Mouse (Mus musculus) stomach, embryonic 15.5 days (tissue): Measurements from ENCODE around the gene Gm49510. TPM values are rescaled to one million over a fixed set of nuclear protein-coding genes. Genes with fewer than 3 reads are reported as not detected.

Experiments used
- ATAC-seq: fragments of 200-750 bp; cut with Nextera tagmentation; 2 replicates; pipeline ENCODE4 v1.8.0; 2017; ENCODE audit warnings: low read depth, moderate number of reproducible peaks, moderate TSS enrichment; ENCODE audit not compliant: insufficient read depth, low FRiP score
- H3K27ac ChIP-seq: fragments of 300-500 bp; sonication (generic); 2 replicates; pipeline ENCODE4 v1.5.1; 2015; ENCODE audit warnings: mild to moderate bottlenecking, inconsistent platforms
- H3K27me3 ChIP-seq: fragments of 300-500 bp; sonication (generic); replicated peaks from 2 replicates; pipeline ENCODE4 v1.6.1; 2015; ENCODE audit warnings: inconsistent platforms
- H3K36me3 ChIP-seq: fragments of 300-500 bp; sonication (generic); 2 replicates; pipeline ENCODE4 v1.6.1; 2015; ENCODE audit warnings: inconsistent platforms
- H3K4me1 ChIP-seq: fragments of 300-500 bp; sonication (generic); 2 replicates; pipeline ENCODE4 v1.6.1; 2015; ENCODE audit warnings: inconsistent platforms
- H3K4me2 ChIP-seq: fragments of 300-500 bp; sonication (generic); 2 replicates; pipeline ENCODE4 v1.6.1; 2015; ENCODE audit warnings: mild to moderate bottlenecking, inconsistent platforms
- H3K4me3 ChIP-seq: fragments of 300-500 bp; sonication (generic); replicated peaks from 2 replicates; pipeline ENCODE4 v1.5.1; 2015; ENCODE audit warnings: inconsistent platforms
- H3K9ac ChIP-seq: fragments of 300-500 bp; sonication (generic); 2 replicates; pipeline ENCODE4 v1.6.1; 2015; ENCODE audit warnings: inconsistent platforms
- H3K9me3 ChIP-seq: fragments of 300-500 bp; sonication (generic); 2 replicates; pipeline ENCODE4 v1.6.1; 2016; ENCODE audit warnings: inconsistent platforms
- WGBS: fragments of 180-500 bp; shearing (Covaris S2); methylation state at CpG from one replicate; pipeline ENCODE4 v1.1.7; 2015; 5-methylcytosine and 5-hydroxymethylcytosine counted together
- polyA plus RNA-seq: library from polyadenylated mRNA; unstranded; fragments of >200 nt; fragmentation: Nextera tagmentation; extraction: Ambion mirVana; gene quantifications from 2 replicates; pipeline ENCODE4 v1.2.1, GENCODE M21; 2015

The Gm49510 gene
- polyA plus RNA-seq: 0.42 and 0.52 TPM in 2 replicates

- H3K9me3 ChIP-seq: no peaks in the 10 kb centered on the region
- peaks cover 5% of the 10 kb centered on the region for H3K36me3 ChIP-seq
- H3K4me1 ChIP-seq: peaks cover 55% of the 10 kb centered on the region
Measured at GRCm38 (mm10) chr15:78899409-78899739, at the start of gene Gm49510. Gm49510 (plus strand) TSS chr15:78899667.

GRCm38 (mm10) chr15:78850059-78850824 lies 49.2 kb upstream of the Gm49510 start:
- Histone ChIP-seq H3K4me2 (no peak overlapping the region), H3K4me1 (peaks cover 39% of the 10 kb centered on the region)

More at GRCm38 (mm10) chr15:78899409-78899739, at the start of gene Gm49510:
- Histone ChIP-seq H3K27ac (peak within 1 kb of the TSS; percentile 84), H3K27me3 (no peaks in the 10 kb centered on the region), H3K9ac (peak within 1 kb of the TSS; percentile 84), H3K4me3 (peak within 1 kb of the TSS; percentile 86), H3K4me2 (peak within 1 kb of the TSS; percentile 83)
- ATAC-seq: no peak
- 2% methylated on average over 20 of the region's 20 CpGs for WGBS

GRCm38 (mm10) chr15:78850944-78851343 lies 48.5 kb upstream of the Gm49510 start:
- H3K9ac ChIP-seq: no peak overlapping the region
- H3K4me2 ChIP-seq: no peak overlapping the region
- no peaks in the 10 kb centered on the region for H3K9me3 ChIP-seq
- H3K4me3 ChIP-seq: no peak overlapping the region
- no peak for ATAC-seq
- H3K36me3 ChIP-seq: no peaks in the 10 kb centered on the region
- peak overlapping the region; percentile 91 for H3K27ac ChIP-seq
- 41% methylated on average over 6 of the region's 6 CpGs for WGBS
- H3K4me1 ChIP-seq: peaks cover 32% of the 10 kb centered on the region
- no peaks in the 10 kb centered on the region for H3K27me3 ChIP-seq

More at GRCm38 (mm10) chr15:78850059-78850824, 49.2 kb upstream of the Gm49510 start:
- H3K27ac ChIP-seq: peak overlapping the region; percentile 91
- no peaks in the 10 kb centered on the region for H3K9me3 ChIP-seq
- no peaks in the 10 kb centered on the region for H3K36me3 ChIP-seq
- 56% methylated on average over 14 of the region's 15 CpGs for WGBS
- ATAC-seq: peak; percentile 74
- H3K27me3 ChIP-seq: no peaks in the 10 kb centered on the region
- H3K4me3 ChIP-seq: no peak overlapping the region
- H3K9ac ChIP-seq: no peak overlapping the region

DNA sequence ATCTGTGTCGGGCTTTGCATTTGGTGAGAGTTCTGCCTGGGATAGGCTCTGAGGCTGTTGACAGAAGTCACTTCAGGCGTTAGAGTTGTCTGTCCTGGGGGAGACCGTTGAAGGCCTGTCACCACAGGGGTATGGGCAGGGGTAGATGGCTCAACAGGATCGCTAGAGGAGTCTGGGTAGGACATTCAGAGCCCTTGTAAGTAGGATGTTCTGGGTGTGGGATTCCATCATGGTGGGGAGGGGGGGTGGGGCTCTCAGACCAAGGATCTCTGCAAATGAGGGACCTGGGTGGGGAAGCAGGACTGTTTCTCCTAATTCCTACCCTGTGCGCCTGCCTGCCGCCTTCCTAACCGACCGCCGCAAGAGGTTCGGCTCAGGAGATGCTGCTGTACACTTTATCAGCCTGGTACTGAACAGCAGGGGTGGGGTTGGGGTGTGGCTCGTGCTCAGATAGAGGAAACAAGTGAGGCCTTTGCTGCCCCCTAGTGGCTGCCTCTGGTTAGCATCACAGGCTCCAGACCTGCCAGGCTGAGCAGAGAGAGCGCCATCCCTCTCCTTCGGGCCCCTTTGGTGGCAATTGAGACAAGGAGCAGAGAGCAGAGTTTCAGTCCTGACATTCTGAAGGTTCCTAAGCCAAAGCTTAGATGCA lies 47.8 kb upstream of the Gm49510 start:
- peak overlapping the region; percentile 24; the same call in 1 of the 2 replicates for H3K4me2 ChIP-seq
- no peaks in the 10 kb centered on the region for H3K27me3 ChIP-seq
- H3K36me3 ChIP-seq: no peaks in the 10 kb centered on the region
- peaks cover 28% of the 10 kb centered on the region for H3K4me1 ChIP-seq
- no peak overlapping the region for H3K9ac ChIP-seq
- ATAC-seq: peak; percentile 74
- WGBS: 8% methylated on average over 13 of the region's 13 CpGs
- H3K9me3 ChIP-seq: no peaks in the 10 kb centered on the region
- peak overlapping the region; percentile 91 for H3K27ac ChIP-seq
- H3K4me3 ChIP-seq: no peak overlapping the region

DNA sequence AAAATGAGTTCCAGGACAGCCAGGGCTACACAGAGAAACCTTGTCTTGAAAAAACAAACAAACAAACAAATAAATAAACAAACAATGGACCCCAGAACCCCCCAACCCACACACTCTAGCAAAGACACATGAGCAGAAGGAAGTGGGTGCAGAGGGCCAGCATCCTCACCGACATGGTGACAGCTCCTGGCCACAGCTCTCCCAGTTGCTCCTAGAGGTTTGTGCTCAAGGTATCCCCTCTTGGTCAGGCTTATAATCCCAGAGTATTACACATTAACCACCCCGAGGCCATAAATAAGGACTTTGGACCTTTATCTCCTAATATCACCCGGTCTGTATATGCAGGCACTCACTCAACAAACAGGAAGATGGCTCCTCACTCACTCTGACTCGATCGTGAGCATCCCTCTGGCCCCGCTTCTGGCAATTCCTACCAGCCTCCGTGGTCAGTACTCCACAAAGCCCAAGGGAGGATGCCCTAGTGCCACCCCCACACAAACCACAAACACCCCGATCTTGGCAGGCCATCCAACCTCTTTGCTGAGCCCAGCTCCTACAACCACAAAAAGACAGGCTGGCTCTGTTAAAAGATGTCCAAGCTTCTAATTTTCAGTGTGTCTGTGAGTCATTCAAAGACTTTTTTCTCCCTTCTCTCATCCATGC lies 44.0 kb upstream of the Gm49510 start, which contains the start of gene Lgals2:
TSS of gene Lgals2 (minus strand) at position 227 of the 663 bp plus-strand sequence.
- no peaks in the 10 kb centered on the region for H3K36me3 ChIP-seq
- H3K27me3 ChIP-seq: no peaks in the 10 kb centered on the region
- 64% methylated on average over 8 of the region's 8 CpGs for WGBS
- H3K9ac ChIP-seq: no peak within 1 kb of the TSS
- no peak within 1 kb of the TSS for H3K4me2 ChIP-seq
- peaks cover 12% of the 10 kb centered on the region for H3K4me1 ChIP-seq
- no peak within 1 kb of the TSS for H3K27ac ChIP-seq
- no peak for ATAC-seq
- no peaks in the 10 kb centered on the region for H3K9me3 ChIP-seq
- no peak within 1 kb of the TSS; the same call in 1 of the 2 replicates for H3K4me3 ChIP-seq

GRCm38 (mm10) chr15:78857009-78857408 lies 42.5 kb upstream of the Gm49510 start:
- 74% methylated on average over 7 of the region's 7 CpGs for WGBS
- Histone ChIP-seq H3K9ac (no peak overlapping the region), H3K4me2 (no peak overlapping the region), H3K36me3 (no peaks in the 10 kb centered on the region), H3K27ac (no peak overlapping the region), H3K9me3 (no peaks in the 10 kb centered on the region), H3K4me1 (no peaks in the 10 kb centered on the region), H3K27me3 (no peaks in the 10 kb centered on the region), H3K4me3 (no peak overlapping the region)
- ATAC-seq: no peak

GRCm38 (mm10) chr15:78859311-78859710 lies 40.2 kb upstream of the Gm49510 start:
- no peak for ATAC-seq
- peaks cover 6% of the 10 kb centered on the region; the same call in 1 of the 2 replicates for H3K4me1 ChIP-seq
- H3K4me2 ChIP-seq: no peak overlapping the region
- H3K9ac ChIP-seq: no peak overlapping the region
- H3K27ac ChIP-seq: no peak overlapping the region
- no peak overlapping the region for H3K4me3 ChIP-seq
- no peaks in the 10 kb centered on the region for H3K36me3 ChIP-seq
- 66% methylated on average over 4 of the region's 4 CpGs for WGBS
- H3K27me3 ChIP-seq: no peaks in the 10 kb centered on the region
- no peaks in the 10 kb centered on the region for H3K9me3 ChIP-seq

- no peak for ATAC-seq
- H3K9ac ChIP-seq: no peak overlapping the region
Measured at GRCm38 (mm10) chr15:78859714-78860113, 39.8 kb upstream of the Gm49510 start.

DNA sequence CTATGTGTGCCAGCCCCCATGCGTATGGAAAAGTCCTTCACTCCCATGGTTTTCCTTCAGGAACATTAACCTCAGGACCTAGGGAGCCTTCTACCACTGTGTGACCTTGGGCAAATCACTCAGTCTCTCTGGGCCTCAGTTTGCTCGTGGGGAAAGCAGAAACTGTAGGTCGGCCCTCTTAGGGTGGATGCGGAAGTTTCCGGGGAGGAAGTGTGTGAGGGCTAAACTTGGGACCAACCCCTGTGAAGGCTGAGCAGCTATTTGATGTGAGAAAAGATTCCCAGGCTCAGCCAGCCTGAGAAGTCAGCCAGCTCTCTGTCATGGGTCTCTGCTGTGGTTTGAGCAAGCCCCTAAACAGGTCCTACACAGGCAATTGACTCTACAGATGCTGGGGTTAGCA lies 37.2 kb upstream of the Gm49510 start:
- 79% methylated on average over 5 of the region's 5 CpGs for WGBS
- Histone ChIP-seq H3K27me3 (no peaks in the 10 kb centered on the region), H3K4me2 (no peak overlapping the region), H3K27ac (no peak overlapping the region), H3K4me3 (no peak overlapping the region), H3K36me3 (no peaks in the 10 kb centered on the region), H3K9me3 (no peaks in the 10 kb centered on the region), H3K9ac (no peak overlapping the region), H3K4me1 (peaks cover 6% of the 10 kb centered on the region; the same call in 1 of the 2 replicates)
- ATAC-seq: no peak

More at GRCm38 (mm10) chr15:78859714-78860113, 39.8 kb upstream of the Gm49510 start:
- Histone ChIP-seq H3K4me2 (no peak overlapping the region), H3K27me3 (no peaks in the 10 kb centered on the region), H3K27ac (no peak overlapping the region), H3K4me3 (no peak overlapping the region), H3K36me3 (no peaks in the 10 kb centered on the region), H3K4me1 (peaks cover 6% of the 10 kb centered on the region; the same call in 1 of the 2 replicates), H3K9me3 (no peaks in the 10 kb centered on the region)
- 57% methylated on average over 6 of the region's 6 CpGs for WGBS

- no peaks in the 10 kb centered on the region for H3K27me3 ChIP-seq
- no peaks in the 10 kb centered on the region for H3K36me3 ChIP-seq
- no peaks in the 10 kb centered on the region for H3K9me3 ChIP-seq
- H3K4me1 ChIP-seq: peaks cover 12% of the 10 kb centered on the region
- no peak overlapping the region for H3K9ac ChIP-seq
- WGBS: 56% methylated on average over 2 of the region's 2 CpGs
- ATAC-seq: no peak
- no peak overlapping the region for H3K27ac ChIP-seq
- H3K4me2 ChIP-seq: no peak overlapping the region
- H3K4me3 ChIP-seq: no peak overlapping the region
Measured at GRCm38 (mm10) chr15:78863154-78863553, 36.3 kb upstream of the Gm49510 start.

DNA sequence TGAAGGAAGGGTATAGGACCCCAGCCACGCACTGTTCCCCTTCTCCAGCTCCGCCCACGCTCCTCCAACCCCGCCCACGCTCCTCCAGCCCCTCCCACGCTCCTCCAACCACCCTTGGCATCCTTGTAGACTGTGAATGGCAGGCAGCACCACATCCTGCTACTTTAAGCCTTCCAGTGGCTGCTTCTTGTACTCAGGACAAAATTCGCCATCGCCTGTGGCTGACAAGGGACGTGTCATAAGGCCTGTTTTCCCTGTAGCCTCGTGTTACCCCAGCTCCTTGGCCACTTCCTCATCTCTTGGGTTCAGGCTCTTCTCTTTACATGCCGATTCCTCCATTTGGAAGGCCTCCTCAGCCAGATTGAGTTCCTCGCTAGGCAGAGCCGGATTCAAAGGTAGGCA lies 35.6 kb upstream of the Gm49510 start:
- peaks cover 19% of the 10 kb centered on the region for H3K4me1 ChIP-seq
- 52% methylated on average over 13 of the region's 13 CpGs for WGBS
- H3K36me3 ChIP-seq: no peaks in the 10 kb centered on the region
- ATAC-seq: no peak
- no peak overlapping the region for H3K4me2 ChIP-seq
- H3K27me3 ChIP-seq: no peaks in the 10 kb centered on the region
- H3K9ac ChIP-seq: no peak overlapping the region
- no peak overlapping the region for H3K4me3 ChIP-seq
- no peaks in the 10 kb centered on the region for H3K9me3 ChIP-seq
- H3K27ac ChIP-seq: peak overlapping the region; percentile 22; the same call in 1 of the 2 replicates
